Mouse (Mus musculus) hindbrain, embryonic 16.5 days (tissue): ENCODE results near the gene Il1rn. TPM values are rescaled to one million over a fixed set of nuclear protein-coding genes. Genes with fewer than 3 reads are reported as not detected.

Experiments used
- ATAC-seq: fragments of 200-750 bp; cut with Nextera tagmentation; 2 replicates; pipeline ENCODE4 v1.8.0; 2017; ENCODE audit warnings: moderate TSS enrichment, moderate library complexity
- H3K27ac ChIP-seq: fragments of 300-500 bp; sonication (generic); 2 replicates; pipeline ENCODE4 v1.5.1; 2014; ENCODE audit warnings: low read depth, mild to moderate bottlenecking, control low read depth, low read length, moderate library complexity
- H3K27me3 ChIP-seq: fragments of 300-500 bp; sonication (generic); replicated peaks from 2 replicates; pipeline ENCODE4 v1.6.1; 2014; ENCODE audit warnings: low read length; ENCODE audit not compliant: control insufficient read depth, insufficient read depth
- H3K36me3 ChIP-seq: fragments of 300-500 bp; sonication (generic); 2 replicates; pipeline ENCODE4 v1.6.1; 2014; ENCODE audit warnings: mild to moderate bottlenecking, low read length, moderate library complexity, mixed read lengths; ENCODE audit not compliant: control insufficient read depth, insufficient read depth
- H3K4me1 ChIP-seq: fragments of 300-500 bp; sonication (generic); 2 replicates; pipeline ENCODE4 v1.6.1; 2014; ENCODE audit warnings: low read depth, low read length; ENCODE audit not compliant: control insufficient read depth, insufficient read depth
- H3K4me2 ChIP-seq: fragments of 300-500 bp; sonication (generic); 2 replicates; pipeline ENCODE4 v1.6.1; 2014; ENCODE audit warnings: mild to moderate bottlenecking, low read length, control low read depth, moderate library complexity
- H3K4me3 ChIP-seq: fragments of 300-500 bp; sonication (generic); 2 replicates; pipeline ENCODE4 v1.5.1; 2014; ENCODE audit warnings: mild to moderate bottlenecking, low read length, control low read depth, moderate library complexity
- H3K9ac ChIP-seq: fragments of 300-500 bp; sonication (generic); 2 replicates; pipeline ENCODE4 v1.6.1; 2014; ENCODE audit warnings: low read depth, mild to moderate bottlenecking, control low read depth, low read length, moderate library complexity
- H3K9me3 ChIP-seq: fragments of 300-500 bp; sonication (generic); 2 replicates; pipeline ENCODE4 v1.6.1; 2014; ENCODE audit warnings: mild to moderate bottlenecking, low read length, moderate library complexity; ENCODE audit not compliant: control insufficient read depth
- WGBS: fragments of 180-500 bp; shearing (Covaris S2); extraction: QIAGEN DNeasy Blood & Tissue Kit; methylation state at CpG from one replicate; pipeline ENCODE4 v1.1.7; 2014; 5-methylcytosine and 5-hydroxymethylcytosine counted together
- polyA plus RNA-seq: library from polyadenylated mRNA; unstranded; fragments of >200 nt; fragmentation: Nextera tagmentation; extraction: Ambion mirVana; gene quantifications from 2 replicates; pipeline ENCODE4 v1.2.1, GENCODE M21; 2015

Il1rn gene
- polyA plus RNA-seq, 1 experiment from 2014 or later: 0.08 TPM

GRCm38 (mm10) chr2:24367030-24367894, 30.6 kb downstream of the Il1rn start, which contains the start of gene Psd4:
Psd4 (plus strand) TSS chr2:24367580.
- 5% methylated on average over 47 of the region's 47 CpGs for WGBS
- peak; percentile 94 for ATAC-seq
- H3K4me1 ChIP-seq: no peaks in the 10 kb centered on the region; the same call in 1 of the 2 replicates
- H3K27me3 ChIP-seq: peaks cover 2% of the 10 kb centered on the region
- peak within 1 kb of the TSS; percentile 96 for H3K4me2 ChIP-seq
- H3K36me3 ChIP-seq: no peaks in the 10 kb centered on the region
- no peak within 1 kb of the TSS for H3K27ac ChIP-seq
- no peaks in the 10 kb centered on the region for H3K9me3 ChIP-seq
- H3K4me3 ChIP-seq: peak within 1 kb of the TSS; percentile 56
- H3K9ac ChIP-seq: peak within 1 kb of the TSS; percentile 74

GRCm38 (mm10) chr2:24367895-24368261, 31.2 kb downstream of the Il1rn start:
- H3K27ac ChIP-seq: no peak overlapping the region
- no peak for ATAC-seq
- H3K9ac ChIP-seq: no peak overlapping the region; the same call in 1 of the 2 replicates

DNA sequence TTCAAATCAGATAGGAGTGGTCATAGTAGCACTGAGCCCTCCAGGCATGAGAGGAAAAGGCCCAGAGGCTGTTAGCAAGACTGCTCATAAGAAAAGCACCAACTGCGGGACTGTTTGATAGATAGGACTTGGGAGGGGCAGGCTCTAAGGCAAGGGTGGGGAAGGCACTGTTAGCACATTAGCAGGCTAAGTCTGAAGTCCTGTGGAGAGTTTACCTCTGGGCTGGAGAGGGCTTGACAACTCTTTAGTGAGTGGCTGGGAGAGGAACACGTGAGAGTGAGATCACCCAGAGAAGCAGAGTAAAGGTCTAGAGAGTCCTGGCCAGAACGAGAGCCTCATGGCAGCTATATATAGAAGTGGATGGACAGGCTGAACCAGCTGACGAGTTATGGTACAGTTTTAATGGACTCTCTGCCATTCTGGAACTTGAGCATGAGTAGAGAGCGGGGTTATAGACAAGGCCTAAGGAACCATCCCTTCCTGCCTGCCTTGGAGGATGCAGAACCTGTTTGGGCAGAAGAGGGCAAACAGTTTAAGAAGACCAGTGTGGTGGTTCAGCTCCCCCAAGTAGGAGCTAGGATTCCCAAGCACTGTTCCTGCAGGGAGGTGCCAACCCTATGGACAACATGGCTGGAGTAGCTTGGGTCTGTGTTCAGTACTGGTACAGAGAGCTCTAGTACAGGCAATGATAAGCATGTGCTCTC, 42.2 kb downstream of the Il1rn start:
- H3K4me3 ChIP-seq: no peak overlapping the region
- ATAC-seq: no peak
- WGBS: 88% methylated on average over 5 of the region's 5 CpGs

More at GRCm38 (mm10) chr2:24367895-24368261, 31.2 kb downstream of the Il1rn start:
- Histone ChIP-seq H3K27me3 (peaks cover 2% of the 10 kb centered on the region), H3K4me1 (no peaks in the 10 kb centered on the region; the same call in 1 of the 2 replicates), H3K36me3 (no peaks in the 10 kb centered on the region), H3K4me2 (peak overlapping the region; percentile 96), H3K9me3 (no peaks in the 10 kb centered on the region), H3K4me3 (peak overlapping the region; percentile 56)
- 73% methylated on average over 4 of the region's 4 CpGs for WGBS

GRCm38 (mm10) chr2:24382456-24383230, 46.0 kb downstream of the Il1rn start:
- 83% methylated on average over 9 of the region's 9 CpGs for WGBS
- H3K4me3 ChIP-seq: no peak overlapping the region
- no peaks in the 10 kb centered on the region for H3K36me3 ChIP-seq
- H3K4me2 ChIP-seq: no peak overlapping the region
- H3K9me3 ChIP-seq: no peaks in the 10 kb centered on the region
- H3K27ac ChIP-seq: no peak overlapping the region
- H3K4me1 ChIP-seq: no peaks in the 10 kb centered on the region
- no peak for ATAC-seq
- H3K9ac ChIP-seq: no peak overlapping the region
- no peaks in the 10 kb centered on the region for H3K27me3 ChIP-seq

More for the DNA sequence above, 42.2 kb downstream of the Il1rn start:
- Histone ChIP-seq H3K27ac (no peak overlapping the region), H3K9ac (no peak overlapping the region), H3K4me1 (no peaks in the 10 kb centered on the region), H3K4me2 (no peak overlapping the region), H3K27me3 (no peaks in the 10 kb centered on the region), H3K9me3 (no peaks in the 10 kb centered on the region), H3K36me3 (no peaks in the 10 kb centered on the region)

DNA sequence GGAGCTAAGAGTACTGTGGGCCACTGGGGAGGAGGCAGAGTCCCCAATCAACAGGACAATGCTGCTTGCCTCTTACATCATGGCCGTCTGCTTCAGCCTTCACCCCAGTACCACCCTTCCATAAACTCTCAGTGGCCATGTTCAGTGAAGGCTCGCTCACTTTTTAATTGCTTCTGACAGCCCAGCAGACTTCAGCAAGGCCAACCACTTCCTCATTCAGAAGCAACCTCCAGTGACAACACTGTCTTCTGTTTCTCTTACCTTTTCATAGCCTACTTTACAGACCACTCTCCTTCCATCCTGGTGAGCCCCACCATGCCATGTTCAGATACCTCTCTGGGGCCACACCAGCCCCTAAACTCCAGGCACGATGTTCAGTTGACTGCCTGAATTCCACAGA, 47.0 kb downstream of the Il1rn start:
- no peak overlapping the region for H3K4me3 ChIP-seq
- no peak overlapping the region for H3K4me2 ChIP-seq
- H3K27me3 ChIP-seq: no peaks in the 10 kb centered on the region
- H3K9me3 ChIP-seq: no peaks in the 10 kb centered on the region
- ATAC-seq: no peak
- H3K4me1 ChIP-seq: no peaks in the 10 kb centered on the region
- 86% methylated on average over 3 of the region's 3 CpGs for WGBS
- no peak overlapping the region for H3K9ac ChIP-seq
- H3K27ac ChIP-seq: no peak overlapping the region
- no peaks in the 10 kb centered on the region for H3K36me3 ChIP-seq

DNA sequence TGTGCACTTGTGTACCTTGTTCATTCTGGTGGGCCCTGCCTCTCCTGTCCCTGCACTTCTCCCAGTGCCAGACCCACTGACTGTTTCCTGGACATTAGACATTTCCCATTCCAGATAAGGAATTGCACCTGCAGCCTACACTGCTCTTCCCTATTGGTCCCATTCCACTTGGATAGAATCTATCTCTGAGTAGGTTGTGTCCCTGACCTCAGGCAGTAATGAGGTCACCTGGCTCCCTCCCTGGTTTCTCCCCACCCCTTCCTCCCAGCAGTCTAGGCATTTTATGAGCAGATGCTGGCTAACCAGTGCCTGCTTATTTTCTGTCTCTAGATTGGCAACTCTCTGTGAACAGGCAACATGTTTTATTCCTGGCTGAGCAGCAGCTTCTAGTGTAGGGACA, 47.7 kb downstream of the Il1rn start:
- H3K4me3 ChIP-seq: no peak overlapping the region
- no peaks in the 10 kb centered on the region for H3K4me1 ChIP-seq
- H3K27me3 ChIP-seq: no peaks in the 10 kb centered on the region
- no peak for ATAC-seq
- H3K27ac ChIP-seq: no peak overlapping the region
- no peak overlapping the region for H3K4me2 ChIP-seq
- no peak overlapping the region for H3K9ac ChIP-seq
- H3K36me3 ChIP-seq: no peaks in the 10 kb centered on the region
- no peaks in the 10 kb centered on the region for H3K9me3 ChIP-seq

GRCm38 (mm10) chr2:24385111-24385961, 48.7 kb downstream of the Il1rn start:
- Histone ChIP-seq H3K27me3 (no peaks in the 10 kb centered on the region), H3K4me3 (no peak overlapping the region), H3K27ac (no peak overlapping the region), H3K36me3 (no peaks in the 10 kb centered on the region), H3K9ac (no peak overlapping the region), H3K4me1 (no peaks in the 10 kb centered on the region), H3K9me3 (no peaks in the 10 kb centered on the region), H3K4me2 (no peak overlapping the region)
- WGBS: 81% methylated on average over 14 of the region's 14 CpGs
- ATAC-seq: no peak

DNA sequence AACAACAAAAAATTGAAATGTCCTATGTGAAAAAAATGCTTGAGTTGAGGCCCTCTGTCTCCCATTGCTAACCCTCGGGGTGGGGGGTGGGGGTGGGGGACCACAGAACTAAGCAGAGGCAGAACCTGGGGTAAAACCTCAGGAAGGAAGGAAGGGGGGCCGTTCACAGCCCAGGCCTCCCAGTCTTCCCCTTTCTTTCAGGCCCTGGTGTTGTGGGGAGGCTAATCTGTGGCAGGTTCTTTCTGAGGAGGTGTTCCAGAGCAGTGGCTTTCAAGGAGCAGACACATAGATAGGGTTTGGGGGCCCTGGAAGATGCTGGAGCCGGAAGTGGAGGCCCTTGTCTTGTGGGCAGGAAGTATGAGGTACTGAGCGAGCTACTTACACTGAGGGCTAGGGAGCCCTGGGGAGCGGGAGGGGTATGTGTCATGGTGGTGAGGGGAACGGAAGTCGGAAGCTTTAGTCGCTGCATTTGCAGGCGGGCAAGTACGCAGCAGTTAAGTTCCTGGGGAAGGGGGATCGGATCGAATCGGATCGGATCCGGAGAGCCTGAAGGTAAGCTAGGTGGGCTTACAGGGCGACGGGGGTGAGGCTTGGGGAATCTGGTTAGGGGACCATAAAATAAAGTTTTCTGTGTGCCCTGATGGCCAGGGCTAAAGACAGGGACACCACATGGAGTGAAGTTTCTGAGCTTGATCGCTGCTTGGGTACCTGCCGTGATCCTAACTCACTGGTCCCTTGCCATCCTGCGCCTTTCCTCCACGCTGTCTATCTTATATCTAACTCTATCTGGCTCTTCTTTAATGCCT, 49.7 kb downstream of the Il1rn start:
- WGBS: 88% methylated on average over 21 of the region's 21 CpGs
- no peak for ATAC-seq
- H3K4me3 ChIP-seq: no peak overlapping the region
- H3K36me3 ChIP-seq: no peaks in the 10 kb centered on the region
- H3K4me2 ChIP-seq: no peak overlapping the region
- H3K4me1 ChIP-seq: no peaks in the 10 kb centered on the region
- no peak overlapping the region for H3K9ac ChIP-seq
- H3K9me3 ChIP-seq: no peaks in the 10 kb centered on the region
- no peak overlapping the region for H3K27ac ChIP-seq
- no peaks in the 10 kb centered on the region for H3K27me3 ChIP-seq
